Mouse (Mus musculus) T-helper 2 cell (primary cell): ENCODE measurements at regions not wholly inside any gene's neighbourhood (a gene's known extent, or its start where the extent isn't known, plus 50 kb on each side); places are given as distances from the start of the nearest gene placed in this dataset.

Experiments
- in situ Hi-C: fragments of 300-600 bp; cut with MboI, MseI; formaldehyde crosslinking; loops from one replicate; pipeline ENCODE4 v1.15.1; 2025; ENCODE audit warnings: high pct_unique_total_duplicates

GRCm38 (mm10) chr6:93041041-93041440 lies 97.7 kb upstream of the Adamts9 start:
- in situ Hi-C loops = no loop called here

DNA sequence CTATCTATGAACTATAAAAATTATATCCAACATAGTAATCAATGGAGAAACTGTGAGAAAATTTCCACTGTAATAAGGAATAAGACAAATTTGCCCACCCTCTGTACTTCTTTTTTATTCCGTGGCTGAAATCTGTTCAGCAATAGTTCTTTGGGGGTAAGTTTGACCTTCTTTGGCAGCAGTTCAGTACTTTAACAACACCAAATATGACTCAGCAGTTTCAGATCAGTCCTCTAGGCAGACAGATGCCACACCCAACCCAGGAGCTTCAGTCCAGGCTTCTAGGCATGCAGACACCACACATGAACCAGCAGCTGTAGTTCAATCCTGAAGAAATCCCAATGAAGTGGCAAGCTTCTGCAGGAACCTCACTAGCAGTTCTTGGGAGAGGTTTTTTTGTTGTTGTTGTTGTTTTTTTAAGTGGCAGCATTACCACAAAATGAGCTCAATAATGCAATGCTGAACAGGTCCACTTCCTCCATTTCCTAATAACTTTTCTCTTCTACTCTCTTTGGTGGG lies 88.6 kb upstream of the Adamts9 start:
- in situ Hi-C loops = no loop called here

DNA sequence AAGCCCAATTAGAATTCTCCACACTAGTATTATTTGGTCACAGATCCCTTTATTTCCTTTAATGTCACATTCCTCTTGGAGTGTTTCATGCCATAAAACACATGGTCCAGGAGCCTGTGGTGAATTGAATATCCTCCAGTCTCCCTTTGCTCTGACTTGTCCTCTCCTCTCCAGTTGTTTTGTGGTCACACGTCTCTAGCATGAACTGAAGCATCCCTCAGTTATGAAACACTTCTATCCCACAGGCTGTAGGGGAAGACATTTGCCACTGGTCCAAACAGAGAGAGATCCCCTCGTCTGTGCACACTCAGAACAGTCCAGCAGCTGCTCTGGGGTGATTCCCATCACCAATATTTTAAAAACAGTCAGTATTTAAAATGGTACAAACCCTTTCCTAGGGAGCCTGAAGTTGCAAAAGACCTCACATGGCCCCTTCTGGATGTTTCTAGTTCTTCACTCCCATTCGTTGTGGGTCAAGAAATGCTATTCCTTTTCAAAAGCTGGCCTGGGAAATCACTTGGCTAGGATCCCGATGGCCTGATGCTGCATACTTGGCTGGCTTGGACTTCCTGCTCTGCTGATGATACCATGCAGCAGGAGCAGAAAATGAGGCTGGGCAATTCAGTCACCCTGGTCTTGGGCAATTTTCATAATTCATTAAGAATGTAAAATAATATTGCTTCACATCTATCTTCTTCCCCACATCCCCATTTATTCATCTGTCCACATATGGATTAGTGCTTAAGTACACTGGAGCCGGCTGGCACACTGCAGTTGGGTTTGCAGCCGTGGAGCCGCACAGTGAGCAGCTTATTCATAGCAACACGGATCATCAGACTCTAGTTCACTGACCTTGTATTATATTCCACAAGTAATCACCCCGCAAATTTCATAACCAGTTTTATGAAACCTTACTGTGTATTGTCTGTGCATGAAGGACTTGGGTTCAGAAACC lies 83.1 kb upstream of the Adamts9 start:
- in situ Hi-C loops = no loop called here

DNA sequence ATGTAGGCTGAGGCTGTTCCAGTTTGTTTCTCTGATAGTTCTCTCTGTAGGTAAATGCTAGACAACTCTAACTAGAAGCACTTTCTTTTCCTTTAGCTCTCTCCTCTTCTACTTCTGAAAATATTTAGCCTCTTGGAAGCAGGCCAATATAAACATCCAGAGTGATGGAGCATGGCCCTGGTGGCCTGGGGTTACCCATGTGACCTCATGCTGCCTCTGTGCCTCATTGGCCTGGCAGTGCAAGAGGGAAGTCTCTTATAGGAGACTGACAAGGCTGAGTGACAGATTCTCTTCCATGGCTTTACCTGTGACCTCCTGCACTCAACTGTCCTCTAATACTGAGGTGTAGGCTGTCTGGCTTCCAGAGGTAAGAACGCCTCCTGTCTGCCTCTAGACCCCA lies 71.2 kb upstream of the Adamts9 start:
- in situ Hi-C loops = no loop called here

GRCm38 (mm10) chr6:93011906-93012305 lies 68.6 kb upstream of the Adamts9 start:
- in situ Hi-C loops = no loop called here

GRCm38 (mm10) chr6:93004587-93005240 lies 61.4 kb upstream of the Adamts9 start:
- in situ Hi-C loops = no loop called here

- in situ Hi-C loops = no loop called here
These were observed 60.5 kb upstream of the Adamts9 start for GRCm38 (mm10) chr6:93003812-93004211.

GRCm38 (mm10) chr6:92993647-92994046 lies 50.4 kb upstream of the Adamts9 start:
- in situ Hi-C loops = no loop called here
